Mouse (Mus musculus) megakaryocyte, embryonic 14.5 days (primary cell): ENCODE data around the gene Cped1.

Experiments
- FLI1 ChIP-seq: IDR thresholded peaks from 2 replicates; pipeline ENCODE4 v1.6.1; 2012; ENCODE audit warnings: low read length, inconsistent platforms, mixed read lengths
- GATA1 ChIP-seq: IDR thresholded peaks from 3 replicates; pipeline ENCODE4 v1.6.1; 2012; ENCODE audit warnings: mixed read lengths, low read length, inconsistent platforms, borderline replicate concordance

- TF ChIP-seq GATA1, result no peak
- no peak for TF ChIP-seq FLI1
Observed at GRCm38 (mm10) chr6:22044880-22045605, 59.3 kb downstream of the Cped1 start.
